Mouse (Mus musculus) frontal cortex, postnatal 36 days (tissue): ENCODE results near the gene Elf4.
"Not testable (repeated sequence)": the region's sequence is repeated elsewhere in the genome, so short reads cannot be mapped to it uniquely, and the experiment has no call there.

ENCODE experiments used
- DNase-seq, 2 experiments: peaks; one replicate each; pipeline ENCODE4 v3.0.0; 2022; ENCODE audit warnings: low spot score in 2 of 2

The Elf4 gene

DNA sequence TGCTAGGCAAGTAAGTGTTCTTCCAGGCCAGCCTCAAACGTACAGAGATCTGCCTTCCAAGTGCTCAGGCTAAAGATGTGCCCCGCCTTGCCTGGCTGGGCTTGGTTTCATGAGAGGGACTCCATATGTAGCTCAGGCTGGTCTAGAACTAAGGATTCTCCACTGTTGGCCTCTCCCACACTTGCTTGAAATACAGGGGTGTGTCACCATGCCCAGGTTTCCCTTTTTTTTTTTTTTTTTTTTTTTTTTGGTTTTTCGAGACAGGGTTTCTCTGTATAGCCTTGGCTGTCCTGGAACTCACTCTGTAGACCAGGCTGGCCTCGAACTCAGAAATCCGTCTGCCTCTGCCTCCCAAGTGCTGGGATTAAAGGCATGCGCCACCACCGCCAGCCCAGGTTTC, 26.9 kb downstream of the Elf4 start:
- DNase-seq, result not testable (repeated sequence)

DNA sequence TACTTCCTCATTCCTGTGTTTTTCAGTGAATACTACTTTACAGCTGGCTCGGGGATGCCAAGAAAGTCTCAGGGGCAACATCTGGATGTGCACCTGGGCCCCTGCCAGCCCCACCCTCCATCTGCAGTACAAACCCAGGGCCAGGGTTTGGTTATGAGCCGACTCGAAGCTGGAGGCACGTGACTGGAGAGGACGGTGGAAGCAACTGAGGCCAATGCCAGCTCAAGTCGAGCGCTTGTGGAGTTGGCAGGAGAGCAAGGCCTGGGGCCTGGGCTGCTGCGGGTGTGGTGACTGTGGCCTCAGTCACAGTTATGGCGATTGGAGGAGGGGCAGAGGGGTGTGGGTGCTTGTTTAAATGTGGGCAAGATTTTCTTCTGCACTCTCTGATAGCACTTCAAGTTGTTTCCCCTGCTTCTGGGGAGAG, 27.4 kb downstream of the Elf4 start:
- no peak for DNase-seq

DNA sequence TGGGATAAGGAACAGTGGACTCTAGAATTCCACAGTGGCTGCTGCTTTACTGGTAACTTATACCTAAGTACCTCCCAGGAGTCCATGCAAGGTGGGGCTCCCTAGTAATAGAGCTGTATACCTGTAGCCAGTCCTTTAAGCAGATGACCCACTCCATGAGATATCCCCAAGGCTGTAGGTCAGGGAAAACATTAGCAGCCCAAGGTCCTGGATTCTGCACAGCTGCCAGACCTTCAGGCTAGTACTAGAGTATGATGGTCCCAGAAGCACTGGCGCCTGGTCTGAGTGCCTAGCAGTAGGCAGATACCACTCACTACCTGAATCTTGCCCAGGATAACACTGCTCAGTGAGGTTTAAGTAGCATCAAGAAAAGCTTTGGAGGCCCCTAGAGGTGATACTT, 28.7 kb downstream of the Elf4 start:
- DNase-seq, result no peak

DNA sequence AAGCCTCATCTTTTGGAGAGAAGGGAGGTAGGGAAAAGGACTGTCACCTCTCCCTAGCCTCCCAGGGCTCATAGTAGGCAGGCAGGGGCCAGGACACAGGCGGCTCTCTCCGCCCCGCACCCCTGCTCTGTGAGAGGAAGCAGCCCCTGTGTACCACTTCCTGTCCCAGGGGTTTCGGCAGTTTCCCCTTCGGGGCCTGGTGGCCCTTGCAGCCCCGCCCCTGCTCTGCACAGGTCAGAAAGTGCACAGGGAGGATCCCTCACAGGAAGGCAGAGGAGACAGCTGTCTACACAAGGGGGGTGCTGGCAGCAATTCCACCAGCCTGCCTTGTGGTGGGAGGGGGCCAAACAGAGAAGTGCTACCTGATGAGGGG, 29.4 kb downstream of the Elf4 start:
- DNase-seq, result no peak

DNA sequence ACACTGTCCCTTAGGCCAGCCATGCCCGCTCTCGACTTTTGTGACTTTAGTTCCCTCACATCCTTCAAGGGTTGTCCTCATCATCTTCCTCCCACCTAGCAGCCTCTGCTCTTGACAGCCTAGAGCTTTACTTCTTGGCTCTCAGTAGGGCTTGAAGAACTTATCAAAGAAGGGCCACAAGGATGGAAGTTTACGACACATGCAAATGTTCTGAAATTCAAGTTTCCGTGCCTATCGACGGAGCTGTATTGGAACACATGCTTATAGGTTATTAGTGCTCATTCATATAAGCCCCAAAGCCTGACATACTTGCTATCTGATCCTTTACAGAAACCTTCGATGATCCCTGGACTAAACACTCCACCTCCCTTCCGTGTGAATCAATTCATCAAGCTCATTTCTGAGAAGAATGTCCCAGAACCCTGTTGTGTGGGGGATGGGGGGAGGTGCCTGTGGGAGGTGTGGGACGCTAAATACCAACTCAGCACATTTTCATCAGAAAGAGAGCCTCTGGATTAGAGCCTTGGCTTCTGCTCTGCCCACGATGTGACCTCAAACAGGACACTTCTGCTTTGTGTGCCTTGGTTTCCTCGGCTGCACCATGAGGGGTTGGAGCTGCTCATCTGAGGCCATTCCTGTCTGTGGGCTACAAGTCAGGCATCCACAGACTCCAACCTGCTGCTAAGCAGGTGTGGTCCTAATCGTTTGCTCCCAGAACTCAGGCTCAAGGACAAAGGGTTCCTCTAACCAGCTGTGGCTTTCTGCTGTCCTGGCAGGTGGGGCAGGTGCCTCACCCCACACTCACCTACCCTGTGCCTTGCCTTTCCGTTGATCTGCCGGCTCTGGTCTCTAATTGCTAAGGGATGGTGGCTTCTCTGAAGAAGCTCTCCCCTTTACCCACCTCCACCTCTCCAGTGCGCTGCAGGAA, 30.1 kb downstream of the Elf4 start:
- DNase-seq, result no peak

DNA sequence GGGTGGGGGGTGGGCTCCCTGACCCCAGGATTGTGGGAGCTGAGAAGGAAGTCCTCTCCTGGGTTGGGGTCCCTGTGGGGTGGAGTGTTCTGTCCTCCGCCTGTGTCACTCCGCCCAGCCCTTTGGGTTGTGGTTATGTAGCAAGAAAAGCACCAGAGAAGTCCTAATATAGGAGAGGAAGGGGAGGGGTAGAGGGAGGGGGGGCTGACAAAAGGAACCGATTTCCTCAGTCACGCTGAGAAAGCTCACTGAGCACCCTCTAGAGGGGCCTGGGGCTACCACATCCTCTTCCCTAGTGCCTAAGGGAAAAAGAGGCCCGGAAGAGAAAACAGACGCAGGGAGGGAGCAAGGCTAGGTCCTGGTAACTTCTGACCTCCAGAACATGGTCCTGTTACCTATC, 33.4 kb downstream of the Elf4 start:
- no peak for DNase-seq

DNA sequence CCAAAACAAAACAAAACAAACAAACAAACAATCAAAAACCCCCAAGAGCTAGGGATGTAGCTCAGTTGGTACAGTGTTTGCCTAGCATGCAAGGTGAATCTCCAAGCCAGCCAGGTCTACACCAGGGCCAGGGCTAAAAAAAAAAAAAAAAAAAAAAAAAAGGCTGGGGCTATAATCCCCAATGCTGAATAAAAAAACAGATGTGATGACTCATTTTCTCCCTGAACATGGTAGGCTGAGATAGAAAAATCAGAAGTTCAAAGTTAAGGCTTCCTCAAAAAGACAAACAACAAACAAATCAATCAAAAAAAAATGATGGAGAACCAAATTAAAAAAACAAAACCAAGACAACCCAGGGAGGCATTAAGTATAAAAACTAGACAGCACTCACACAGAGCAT, 33.8 kb downstream of the Elf4 start:
- no peak for DNase-seq

DNA sequence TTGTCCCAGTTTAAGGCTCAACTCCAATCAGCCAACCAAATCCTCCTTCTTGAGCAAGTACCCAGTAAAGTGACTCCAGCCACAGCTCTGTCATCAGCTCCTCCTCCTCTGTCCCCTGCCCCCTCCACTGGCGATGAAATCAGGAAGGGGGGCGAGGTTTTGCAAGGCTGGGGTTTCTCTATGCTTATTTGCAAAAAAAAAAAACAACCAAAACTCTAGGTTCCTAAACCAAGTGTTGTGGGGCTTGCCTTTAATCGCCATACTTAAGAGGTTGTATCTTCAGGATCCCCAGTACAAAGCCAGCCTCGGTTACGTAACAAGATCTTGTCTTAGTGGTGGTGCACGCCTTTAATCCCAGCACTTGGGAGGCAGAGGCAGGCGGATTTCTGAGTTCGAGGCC, 34.3 kb downstream of the Elf4 start:
- DNase-seq, result no peak

DNA sequence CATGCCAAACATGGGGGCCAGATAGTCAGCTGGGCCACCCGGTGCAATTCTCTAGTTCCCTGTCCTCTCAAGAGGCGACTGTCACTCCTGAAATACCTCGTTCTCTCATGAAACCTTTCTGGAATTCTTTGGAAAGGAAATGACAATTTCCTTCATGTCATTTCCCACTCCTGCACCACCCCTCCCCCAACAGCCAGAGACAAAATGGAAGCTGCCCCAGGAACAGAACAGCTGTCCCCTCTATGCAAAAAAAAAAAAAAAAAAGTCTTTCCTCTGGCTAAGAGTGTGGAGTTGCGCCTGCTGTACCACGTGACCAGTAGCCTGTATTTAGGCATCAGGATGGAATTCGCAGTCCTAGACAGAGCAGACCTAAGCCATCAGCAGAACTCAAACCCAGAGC, 34.7 kb downstream of the Elf4 start:
- no peak for DNase-seq

DNA sequence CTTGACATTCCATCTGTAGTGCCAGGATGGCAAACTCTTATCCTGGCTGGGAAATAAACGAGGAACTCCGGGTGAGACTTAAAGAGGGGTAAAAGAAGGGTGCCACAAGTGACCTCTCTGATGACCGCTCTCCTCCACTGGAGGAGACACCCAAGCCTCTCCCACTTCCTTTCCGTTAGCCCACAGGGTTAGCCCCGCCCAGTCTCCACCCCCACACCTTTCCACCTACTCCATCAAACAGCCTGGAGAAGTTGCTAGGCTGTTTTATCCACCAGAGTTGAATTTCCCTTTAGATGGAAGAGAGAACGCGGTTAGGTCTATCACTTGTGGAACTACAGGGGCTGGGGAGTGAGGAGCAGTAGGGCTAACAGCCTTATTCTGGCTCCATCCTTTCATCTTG, 37.7 kb downstream of the Elf4 start:
- DNase-seq, result no peak

DNA sequence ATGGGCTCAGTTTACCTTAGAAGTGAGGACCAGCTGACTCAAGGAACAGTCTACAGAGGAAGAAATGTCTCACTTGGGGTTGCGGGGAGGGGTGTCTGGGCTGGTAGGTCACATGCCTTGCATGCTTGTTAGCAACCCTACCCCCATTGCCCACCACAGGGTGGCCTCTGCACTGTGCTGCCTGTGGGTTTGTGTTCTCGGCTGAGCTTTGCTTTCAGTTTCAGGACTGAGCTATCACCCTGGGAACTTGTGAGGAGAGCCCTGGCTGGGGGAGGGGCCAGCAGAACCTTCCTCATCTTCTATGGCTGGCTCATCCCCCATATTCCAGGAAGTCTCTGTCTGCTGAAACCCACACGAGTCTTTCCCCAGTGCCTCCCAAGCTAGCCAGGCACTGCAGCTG, 38.3 kb downstream of the Elf4 start:
- DNase-seq, result no peak

DNA sequence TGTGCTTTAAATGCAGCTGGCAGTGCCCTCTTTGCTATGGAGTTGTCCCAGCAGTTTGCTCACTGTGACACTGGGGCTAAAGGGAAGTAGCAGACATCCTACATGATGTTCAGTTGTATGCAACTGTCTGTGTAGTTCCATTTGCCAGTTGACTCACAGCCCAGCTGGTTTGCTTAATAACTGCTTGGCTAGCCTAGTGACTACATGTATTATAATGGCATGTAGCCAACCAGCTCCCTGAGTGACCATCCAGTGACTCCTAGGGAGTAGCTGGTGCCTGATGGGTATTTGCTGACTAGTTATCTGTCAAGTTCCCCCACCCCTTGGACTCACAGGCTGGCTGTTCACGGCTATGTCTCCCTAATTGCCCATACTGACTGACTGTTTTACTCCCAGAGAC, 39.3 kb downstream of the Elf4 start:
- no peak for DNase-seq

DNA sequence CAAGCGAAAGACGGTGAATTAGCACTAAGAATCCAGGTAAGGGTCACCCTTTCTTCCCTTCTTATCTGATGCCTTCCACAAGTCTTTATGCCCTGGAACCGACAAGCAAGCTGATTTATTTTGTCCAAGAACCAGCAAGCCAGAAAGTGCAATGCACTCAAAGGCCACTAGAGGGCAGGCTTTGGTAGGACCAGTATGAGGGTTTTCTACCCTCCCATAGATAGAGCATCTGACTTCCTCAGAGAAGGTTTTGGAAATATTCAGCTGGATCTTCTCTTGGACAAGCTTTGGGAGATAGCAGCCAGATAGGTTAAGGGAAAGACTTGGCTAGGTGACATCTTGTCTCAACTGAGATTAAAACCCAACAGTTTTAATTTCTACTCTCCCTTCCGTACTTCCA, 39.9 kb downstream of the Elf4 start:
- peak; percentile 58 to 74 for DNase-seq

DNA sequence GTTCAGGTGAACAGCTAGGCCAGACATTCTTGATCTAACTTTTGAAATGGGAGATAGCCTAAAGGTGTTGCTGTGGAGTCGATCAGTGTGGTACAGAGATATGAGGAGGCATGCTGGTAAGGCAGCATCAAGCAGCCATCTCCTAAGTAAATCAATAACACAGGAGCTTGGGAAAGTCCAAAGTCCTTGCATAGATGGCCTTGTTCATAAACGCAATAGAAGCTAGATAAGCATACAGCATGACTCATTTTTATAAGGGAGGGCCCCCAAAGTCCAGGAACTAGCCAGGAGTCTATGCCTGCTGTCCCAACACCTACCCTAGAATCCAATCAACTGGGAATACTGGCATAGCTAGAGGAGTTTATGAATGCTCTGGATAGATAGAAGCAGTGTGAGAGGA, 44.5 kb downstream of the Elf4 start:
- DNase-seq, result no peak

DNA sequence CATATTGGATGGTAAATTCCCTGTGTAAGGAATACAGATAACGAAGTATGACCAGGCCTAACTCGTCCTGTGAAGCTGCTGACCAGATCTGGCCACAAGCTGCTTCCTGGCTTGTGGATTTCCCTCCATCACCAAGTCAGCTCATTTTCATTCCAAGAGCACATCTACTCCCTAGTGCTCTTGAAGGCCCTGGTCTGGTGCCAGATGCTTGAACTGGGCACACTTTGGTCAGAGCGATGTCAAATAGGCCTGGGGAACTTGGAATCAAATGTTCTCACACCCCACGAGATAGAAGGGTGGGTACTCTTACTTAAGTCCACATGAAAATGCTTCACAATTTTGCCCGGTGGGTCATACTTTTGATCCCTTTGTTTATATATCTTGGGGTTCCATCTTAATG, 48.6 kb downstream of the Elf4 start:
- no peak for DNase-seq

DNA sequence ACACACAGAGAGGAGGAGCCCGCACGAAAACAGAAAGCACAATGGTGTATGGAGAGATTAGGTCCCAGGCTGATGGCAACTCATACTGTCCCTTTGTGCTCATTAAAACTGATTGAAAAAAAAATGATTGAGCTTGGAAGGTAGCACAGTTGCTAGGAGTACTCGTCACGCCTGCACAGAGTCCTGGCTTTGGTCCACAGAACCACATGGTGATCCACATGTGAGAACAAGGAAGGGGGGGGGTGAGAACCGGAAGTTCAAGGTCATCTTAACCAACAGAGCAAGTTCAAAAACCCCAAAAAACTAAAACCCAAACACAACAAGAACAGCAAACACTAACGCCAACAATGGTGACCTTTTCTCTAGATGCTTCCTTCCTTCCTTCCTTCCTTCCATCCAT, 50.3 kb downstream of the Elf4 start:
- no peak for DNase-seq

DNA sequence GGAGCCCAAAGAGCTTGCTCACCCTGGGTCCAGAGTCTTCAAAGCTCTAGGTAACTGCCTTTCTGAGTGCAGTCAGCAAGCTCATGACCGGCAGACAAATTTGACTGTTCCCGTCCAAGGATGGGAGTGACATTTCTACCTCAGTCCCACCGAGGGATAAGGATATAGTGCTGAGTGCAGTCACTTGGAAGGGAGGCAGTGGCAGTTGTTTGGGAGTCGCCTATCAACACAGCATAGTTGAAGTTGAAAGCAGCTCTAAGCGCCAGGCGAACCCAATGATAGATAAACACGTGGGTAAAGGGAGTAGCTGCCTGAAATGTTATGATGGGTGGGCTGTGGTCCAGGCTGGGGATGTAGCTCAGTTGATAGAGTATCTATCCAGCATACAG, 52.5 kb downstream of the Elf4 start:
- DNase-seq, result no peak

DNA sequence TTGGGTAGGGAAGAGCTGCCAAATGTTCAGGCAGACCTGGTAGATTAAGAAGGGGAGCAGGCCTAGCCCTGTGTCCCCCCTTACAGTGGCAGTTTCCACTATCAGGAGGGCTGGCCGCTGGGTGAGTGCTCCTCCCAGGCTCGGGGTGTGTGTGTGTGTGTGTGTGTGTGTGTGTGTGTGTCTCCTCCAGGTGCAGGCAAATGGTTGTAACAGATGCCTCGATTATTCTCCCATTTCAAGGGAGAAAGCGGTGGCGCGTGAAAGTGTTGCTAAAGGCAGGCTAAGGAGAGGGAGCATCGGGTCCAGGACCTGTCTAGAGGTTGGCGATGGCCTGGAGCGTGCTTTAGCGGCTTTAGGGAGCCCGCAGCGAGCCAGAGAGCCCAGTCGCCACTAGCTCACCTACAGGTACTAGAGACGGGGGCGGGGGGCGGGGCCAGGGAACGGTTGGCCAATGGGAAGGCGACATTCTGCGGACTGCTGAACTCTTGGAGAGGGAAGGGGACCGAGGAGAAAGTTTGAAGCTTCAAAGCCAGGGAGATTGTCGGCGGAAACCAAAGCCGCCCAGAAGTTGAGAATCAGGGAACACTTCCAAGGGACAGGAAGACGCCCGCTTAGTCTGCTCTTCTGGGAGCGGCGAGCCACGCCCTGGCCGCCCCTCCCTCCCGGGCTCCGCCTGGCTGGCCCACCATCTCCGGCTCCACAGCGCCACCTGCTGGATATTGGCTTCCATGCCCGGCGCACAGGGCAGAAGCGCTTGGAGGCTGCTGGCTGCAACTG, 53.1 kb downstream of the Elf4 start:
- DNase-seq, result peak; percentile 78 to 80

DNA sequence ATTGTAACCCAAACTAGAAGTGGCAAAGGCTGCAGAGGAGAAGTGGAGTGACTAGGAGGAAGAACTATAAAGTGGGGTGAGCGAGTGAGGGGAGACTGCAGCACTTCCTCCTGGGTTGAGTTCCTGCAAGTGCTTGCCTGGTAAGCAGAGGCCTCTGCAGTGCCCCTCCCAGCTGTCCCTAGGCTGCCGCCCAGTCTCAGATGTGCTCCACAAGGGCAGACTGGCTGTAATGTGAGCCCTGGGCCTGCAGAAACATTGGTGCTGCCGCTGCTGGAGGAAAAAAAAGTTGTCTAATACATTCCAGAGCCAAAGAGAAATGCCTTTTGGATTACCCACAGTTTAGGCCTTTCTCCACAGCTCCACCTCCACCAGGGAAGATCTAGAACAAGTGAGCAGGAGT, 57.8 kb downstream of the Elf4 start:
- no peak for DNase-seq

DNA sequence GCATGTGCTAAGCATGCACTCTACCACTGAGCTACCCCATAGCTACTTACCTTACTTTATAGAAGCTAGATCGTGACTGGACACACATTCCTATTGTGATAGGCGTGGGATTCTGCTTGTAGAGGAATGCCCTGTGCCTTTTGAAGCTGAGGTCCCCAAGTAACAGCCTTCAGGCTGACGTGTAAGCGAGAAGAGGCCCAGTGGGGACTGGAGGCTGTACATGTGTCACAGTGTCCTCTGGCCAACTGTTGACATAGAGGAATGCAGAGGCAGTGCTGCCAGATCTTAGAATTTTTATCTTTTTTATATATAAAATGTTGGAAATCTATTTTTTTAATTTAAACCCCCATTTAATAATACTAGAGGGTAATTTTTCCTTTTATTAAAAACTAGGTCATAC, 62.9 kb downstream of the Elf4 start:
- no peak for DNase-seq

DNA sequence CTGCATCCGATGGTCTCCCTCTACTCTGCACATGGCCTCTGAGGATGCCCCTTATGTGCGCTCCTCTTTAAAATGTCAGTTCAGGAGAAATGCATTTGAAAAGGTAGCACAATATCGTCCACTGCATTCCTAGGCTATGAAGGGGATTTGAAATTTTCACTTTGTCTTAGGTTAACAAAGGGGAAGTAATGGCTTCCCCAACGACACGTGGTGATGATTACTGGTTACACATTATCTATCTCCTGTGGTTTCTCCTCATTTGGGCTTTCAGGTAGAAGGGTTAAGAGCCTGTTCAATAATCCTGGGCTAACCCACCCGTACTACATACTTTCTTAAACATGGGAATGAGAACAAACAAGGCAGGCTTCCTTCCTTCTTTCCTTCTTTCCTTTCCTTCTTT, 73.6 kb downstream of the Elf4 start:
- no peak for DNase-seq

DNA sequence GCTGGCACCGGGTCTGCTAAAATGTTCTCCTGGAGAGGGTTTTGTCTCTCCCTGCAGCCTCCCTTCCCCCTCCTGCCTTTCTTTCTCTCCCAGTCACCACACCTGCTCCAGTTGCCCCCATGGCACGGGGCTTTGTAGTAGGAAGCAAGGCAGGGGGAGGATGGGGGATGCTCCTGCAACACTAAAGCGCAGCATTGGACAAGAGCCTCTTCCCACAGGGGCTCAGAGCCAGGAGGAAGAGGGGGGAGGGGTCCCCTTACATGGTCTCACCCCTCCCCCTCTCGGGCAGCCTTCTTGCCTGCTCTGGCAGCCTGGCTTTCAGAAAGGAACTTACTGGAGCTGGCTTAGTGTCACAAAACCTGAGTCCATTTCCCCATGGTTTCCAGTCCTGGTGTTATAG, 77.0 kb downstream of the Elf4 start:
- DNase-seq, result no peak

DNA sequence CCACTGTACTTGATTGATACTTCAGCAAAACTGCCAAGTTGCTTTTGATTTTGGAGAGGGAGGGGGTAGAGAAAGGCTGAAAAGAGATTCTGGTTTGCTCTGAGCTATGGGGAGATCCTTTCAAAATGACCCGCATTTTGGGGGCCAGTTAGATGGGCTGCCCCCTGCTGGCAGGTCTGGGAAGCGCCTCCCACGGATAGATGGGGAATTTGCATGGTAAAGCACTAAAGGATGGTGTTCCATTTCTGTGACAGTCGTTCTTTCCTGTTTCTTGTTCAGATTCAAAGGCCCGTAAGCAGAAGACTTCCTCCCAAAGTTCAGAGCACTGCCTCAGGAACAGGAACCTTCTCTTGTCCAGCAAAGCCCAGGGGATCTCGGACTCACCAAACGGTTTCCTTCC, 79.3 kb downstream of the Elf4 start:
- DNase-seq, result peak; percentile 16 to 17
